Mouse (Mus musculus) B cell, adult 2 months (primary cell): ENCODE measurements around the gene Bax.
A peak's percentile ranks its signal among the peaks of the same experiment; 100 is the strongest.

Experiments used
- DNase-seq, 2 experiments: peaks; one replicate each; pipeline ENCODE4 v3.0.0; 2022

The Bax gene

DNA sequence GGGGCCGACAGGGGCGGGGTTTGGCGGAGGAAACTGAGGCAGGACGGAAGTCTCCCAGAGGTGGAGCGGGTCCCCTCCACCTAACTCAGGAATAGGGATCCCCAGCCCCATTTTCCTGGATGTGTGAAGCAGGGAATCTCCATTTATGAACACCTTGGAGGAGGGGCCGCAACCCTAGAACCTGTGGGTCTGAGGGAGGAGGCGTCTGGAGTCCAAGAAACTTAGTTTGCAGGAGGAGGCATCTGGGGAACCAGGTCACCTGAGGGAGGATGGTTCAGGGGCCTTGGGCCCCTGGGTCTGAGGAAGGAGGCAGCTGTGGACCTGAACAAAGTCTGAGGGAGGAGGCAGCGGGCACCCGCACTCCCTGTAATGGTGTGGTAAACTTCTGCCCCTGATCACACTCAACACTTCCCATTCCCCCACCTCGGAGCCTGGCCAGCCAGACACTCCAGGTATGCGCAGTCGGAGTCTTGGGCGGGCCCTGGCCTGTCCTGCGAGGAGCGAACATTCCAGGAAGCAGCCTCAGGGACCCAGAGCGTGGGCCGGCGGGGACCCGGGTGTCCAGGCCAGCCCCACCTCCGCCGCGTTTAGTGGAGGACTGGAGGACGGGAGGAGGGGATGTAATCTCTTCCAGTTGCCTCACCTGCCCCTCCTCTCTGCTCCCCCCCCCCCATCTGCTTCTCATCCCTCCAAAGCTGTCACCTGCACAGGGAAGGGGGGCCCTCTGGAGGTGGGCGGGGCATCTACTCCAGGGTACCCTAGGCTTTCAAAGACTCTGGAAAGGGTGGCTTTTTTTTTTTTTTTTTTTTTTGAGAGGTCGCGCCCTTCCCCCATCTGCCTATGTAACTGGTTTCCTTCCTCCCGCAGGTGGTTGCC, 52.6 kb downstream of the Bax start:
- DNase-seq = peak; percentile 13 to 21

DNA sequence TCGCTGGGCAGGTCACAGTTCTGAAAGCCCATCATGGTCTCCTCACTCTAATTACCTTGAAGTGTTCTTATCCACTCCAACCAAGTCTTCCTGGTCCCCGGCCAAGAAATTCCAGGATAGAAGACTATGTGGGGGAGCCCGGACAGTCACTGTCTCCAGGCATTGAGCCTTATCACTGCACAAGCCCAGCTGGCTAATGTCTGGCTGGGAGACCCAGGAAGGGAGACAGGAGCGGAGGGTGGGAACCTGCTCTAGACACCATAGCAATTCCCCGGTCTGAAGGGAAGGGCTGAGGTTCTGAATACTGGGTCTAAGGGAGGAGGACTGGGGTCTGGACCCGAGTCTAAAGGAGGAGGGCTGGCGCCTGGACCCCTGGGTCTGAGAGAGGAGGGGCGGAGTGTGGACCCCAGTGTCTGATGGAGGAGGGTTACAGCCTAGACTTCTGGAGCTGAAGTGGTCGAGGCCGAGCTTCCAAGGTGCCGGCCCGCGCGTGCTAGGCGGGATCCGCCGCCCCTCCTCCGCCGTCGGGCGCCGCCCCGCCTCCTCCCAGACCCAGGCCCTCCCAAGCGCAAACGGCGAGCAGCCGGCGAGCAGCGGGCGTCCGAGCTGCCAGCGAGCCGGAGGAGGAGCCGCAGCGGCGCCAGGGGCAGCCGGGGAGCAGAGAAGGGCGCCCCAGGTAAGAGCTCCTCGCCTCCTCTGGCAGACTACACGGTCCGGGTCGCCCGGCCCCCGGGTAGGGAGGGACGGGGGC, 53.4 kb downstream of the Bax start, which contains the start of gene Ntf5:
Ntf5 (plus strand) TSS at position 583 of the 751 bp plus-strand sequence.
- peak in 1 of 2 experiments; percentile 18 for DNase-seq

DNA sequence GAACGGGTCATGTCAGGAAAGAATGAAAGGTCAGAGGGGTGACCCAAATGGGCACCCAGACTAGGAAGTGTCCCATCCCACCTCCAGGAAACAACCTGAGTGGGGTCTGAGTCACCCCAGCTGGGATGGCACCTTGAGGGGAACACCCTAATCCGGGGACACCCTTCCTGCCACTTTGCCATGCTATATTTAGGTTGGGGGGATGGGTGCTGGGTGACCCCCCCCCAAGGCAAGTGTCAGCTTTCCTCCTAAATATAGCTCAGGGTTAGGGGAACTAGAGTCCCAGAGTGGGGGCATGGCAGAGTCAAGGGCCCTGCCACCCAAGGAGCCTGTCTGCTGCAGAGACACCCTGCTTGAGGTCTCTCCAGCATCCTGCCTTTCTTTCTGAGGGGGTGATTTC, 54.3 kb downstream of the Bax start:
- no peak for DNase-seq
